Mouse (Mus musculus): Measurements from ENCODE around the gene Gm10563.
"Not testable (repeated sequence)": the region's sequence is repeated elsewhere in the genome, so short reads cannot be mapped to it uniquely, and the experiment has no call there.

Gene Gm10563

DNA sequence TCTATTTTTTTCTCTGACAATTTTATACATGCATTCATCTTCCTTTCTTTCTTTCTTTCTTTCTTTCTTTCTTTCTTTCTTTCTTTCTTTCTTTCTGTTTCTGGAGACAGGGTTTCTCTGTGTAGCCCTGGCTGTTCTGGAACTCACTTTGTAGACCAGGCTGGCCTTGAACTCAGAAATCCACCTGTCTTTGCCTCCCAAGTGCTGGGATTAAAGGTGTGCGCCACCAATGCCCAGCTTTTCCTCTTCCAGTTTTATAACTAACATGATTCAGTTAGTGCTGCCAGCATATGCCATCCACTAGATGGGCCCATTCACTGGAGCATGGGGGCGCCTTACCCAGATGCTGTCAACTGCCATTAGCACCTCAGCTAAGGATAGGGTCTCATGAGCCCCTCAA lies at the start of gene Gm10563:
Gene Gm10563, minus strand, starts transcription at position 101 of the 400 bp plus-strand sequence.
- not testable (repeated sequence) for DNase-seq (ENCODE audit: low spot score)

DNA sequence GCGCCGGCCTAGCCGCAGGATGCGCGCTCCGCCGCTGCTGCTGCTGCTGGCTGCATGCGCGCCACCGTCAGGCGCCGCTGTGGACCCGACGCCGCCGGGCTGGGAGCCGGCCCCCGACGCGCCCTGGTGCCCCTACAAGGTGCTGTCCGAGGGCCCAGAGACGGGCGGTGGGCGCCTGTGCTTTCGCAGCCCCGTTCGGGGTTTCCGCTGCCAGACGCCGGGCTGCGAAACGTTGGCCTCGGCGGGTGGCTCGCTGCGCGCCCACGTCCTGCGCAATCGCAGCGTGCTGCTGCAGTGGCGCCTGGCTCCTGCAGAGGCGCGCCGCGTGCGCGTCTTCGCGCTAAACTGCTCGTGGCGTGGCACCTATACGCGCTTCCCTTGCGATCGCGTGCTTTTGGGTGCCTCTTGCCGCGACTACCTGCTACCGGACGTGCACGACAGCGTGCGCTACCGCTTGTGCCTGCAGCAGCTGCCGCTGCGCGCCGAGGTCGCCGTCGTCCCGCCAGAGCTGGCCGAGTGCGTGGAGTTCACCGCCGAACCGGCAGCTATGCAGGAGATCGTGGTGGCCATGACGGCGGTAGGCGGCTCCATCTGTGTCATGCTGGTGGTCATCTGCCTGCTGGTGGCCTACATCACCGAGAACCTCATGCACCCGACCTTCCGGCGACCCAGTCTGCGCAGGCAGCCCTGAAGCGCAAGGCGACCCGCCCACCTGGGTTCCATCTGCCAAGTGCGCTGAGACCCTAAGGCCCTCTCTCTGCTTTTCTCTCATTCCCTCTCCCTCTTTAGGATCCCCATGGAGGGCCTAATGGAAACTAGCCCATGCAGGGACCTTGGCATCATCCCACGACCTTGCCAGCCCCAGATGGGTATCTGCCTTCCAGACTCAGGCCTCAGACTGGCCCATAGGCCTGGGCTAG lies 49.5 kb upstream of the Gm10563 start:
- DNase-seq (ENCODE audit: low spot score): peak; percentile 38

DNA sequence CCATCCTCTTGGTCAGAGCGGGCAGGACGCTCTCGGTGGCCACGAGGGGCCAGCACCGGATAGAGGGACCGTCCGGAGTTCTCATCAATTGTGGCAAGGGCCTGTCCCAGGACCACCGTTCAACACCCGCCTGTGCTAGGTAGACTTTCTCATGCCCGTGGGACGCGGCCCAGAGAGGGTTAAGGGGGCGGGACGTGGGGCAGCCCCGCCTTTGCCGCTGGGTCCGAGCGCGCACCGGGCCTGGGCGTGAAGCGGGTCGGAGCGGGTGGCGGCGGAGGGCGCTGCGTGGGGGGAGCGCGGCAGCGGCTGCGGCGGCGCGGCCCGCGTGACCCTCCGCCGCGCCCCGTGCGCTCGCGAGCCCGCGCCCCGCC lies 48.9 kb upstream of the Gm10563 start, which contains the start of gene Fndc10:
Gene Fndc10, plus strand, starts transcription at position 232 of the 371 bp plus-strand sequence.
- peak; percentile 32 for DNase-seq (ENCODE audit: low spot score)

DNA sequence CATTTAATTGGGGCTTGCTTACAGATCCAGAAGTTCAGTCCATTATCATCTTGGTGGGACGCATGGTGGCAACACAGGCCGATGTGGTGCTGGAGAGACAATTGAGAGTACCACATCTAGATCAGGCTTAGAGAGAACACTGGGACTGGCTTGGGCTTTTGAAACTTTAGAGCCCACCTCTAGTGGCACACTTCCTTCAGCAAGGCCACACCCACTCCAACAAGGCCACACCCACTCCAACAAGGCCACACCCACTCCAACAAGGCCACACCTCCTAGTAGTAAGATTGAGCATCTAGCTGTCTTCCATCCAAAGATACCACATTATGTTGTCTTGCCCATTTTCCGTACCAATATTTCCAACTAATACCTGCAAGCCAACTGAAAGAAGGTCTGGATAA lies 47.2 kb upstream of the Gm10563 start:
- no peak for DNase-seq (ENCODE audit: low spot score)

DNA sequence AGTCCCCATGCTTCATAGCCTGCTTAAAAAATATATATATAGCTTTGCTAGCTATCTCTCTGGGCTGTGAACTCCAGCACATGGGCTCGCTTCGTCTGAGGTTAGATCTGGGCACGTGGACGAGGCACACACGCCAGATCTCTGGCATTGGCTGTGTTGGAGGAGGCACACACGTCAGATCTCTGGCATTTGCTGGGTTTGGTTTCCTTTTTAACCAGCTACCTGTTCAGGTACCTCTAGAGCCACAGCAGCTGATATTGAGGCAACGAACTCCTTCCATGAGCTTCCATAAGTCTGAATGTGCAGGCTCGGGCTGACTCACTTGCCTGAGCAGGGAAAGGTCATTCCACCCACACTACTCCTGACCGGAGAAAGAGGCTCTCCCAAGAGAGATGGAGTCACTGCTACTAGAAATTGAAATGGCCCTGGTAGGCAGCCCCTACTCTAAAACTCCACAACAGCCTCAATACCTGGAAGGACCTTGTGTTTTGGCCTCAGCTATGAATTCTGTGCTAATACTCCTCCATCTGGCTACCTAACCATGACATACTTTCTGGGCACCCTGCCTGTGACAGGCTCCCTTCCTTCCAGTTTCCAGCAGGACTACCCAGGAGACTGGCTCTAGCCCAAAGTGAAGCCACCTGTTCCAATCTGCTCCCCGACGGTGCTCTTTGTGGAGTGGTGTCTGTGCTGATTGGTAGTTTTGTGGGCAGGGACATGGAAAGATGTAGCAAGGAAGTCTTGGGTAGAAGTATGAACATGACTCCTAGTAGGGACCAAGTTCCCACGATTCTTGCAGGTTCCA lies 45.6 kb upstream of the Gm10563 start:
- DNase-seq (ENCODE audit: low spot score): no peak

DNA sequence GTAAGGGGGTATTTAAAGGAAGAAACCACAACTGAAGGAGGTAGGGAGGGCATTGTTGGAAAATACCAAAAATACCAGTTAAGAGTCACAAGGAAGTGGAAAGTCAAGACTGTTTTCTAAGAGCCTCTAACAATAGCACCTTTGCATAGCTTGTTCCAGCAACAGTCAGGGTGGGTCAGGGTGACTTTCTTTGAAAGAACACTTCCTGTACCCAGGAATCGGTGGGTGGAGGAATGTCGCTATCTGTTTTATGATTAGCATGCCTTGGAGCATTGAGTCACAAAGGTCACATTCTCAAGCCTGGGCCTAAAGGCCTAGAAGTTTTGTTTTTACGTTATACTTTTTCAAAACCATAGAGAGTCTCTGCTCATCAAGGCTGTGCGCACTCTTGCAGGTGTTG lies 42.6 kb upstream of the Gm10563 start:
- DNase-seq (ENCODE audit: low spot score): not testable (repeated sequence)

DNA sequence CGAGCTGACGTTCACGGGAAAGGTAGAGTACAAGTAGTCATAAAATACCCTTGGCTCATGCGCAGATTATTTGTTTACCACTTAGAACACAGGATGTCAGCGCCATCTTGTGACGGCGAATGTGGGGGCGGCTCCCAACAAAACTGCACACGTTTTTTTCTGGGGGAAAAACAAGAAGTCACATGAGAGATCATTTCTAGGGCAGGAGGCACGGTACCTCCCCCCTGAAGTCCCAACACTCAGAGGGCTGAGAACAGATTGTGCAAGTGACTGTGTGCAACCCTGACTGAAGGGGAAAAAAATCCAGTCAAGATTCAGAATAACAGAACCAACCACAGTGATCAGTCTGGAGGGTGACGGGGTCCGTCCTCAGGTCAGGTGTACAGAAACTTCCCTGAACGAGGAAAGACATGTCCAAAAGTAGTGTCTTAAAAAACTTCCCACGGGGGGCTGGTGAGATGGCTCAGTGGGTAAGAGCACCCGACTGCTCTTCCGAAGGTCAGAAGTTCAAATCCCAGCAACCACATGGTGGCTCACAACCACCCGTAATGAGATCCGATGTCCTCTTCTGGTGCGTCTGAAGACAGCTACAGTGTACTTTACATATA lies 38.6 kb upstream of the Gm10563 start:
- DNase-seq (ENCODE audit: low spot score): not testable (repeated sequence)

DNA sequence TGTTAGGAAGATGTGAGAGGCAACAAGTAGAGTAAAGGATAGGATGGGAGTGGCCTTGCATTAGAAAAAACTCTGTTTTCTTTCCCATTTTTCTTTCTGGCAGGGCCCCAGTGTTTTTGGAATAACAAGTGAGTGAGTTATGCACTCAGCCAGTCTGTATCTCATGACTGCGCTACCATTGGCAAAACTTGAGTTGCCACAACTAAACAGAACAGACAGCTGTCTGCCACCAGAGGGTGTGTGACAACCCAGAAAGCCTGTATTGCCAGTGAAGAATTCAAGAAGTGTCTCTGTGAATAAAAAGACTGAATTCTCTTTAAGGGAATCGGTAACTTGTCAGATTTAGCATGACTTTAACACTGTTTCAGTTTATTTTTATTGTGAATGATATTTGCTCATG lies 30.8 kb upstream of the Gm10563 start:
- peak; percentile 32 for DNase-seq (ENCODE audit: low spot score)

DNA sequence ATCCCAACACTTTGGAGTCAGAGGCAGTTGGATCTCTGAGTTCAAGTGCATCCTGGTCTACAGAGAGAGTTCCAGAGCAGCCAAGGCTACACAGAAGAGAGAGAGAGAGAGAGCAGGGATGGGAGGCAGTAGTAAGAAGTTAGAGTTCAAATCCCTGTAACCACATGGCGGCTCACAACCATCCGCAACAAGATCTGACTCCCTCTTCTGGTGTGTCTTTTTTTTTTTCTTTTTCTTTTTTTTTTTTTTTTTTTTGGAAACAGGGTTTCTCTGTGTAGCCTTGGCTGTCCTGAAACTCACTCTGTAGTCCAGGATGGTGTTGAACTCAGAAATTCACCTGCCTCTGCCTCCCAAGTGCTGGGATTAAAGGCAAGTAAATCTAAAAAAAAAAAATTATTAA lies 26.9 kb upstream of the Gm10563 start:
- no peak for DNase-seq (ENCODE audit: low spot score)

DNA sequence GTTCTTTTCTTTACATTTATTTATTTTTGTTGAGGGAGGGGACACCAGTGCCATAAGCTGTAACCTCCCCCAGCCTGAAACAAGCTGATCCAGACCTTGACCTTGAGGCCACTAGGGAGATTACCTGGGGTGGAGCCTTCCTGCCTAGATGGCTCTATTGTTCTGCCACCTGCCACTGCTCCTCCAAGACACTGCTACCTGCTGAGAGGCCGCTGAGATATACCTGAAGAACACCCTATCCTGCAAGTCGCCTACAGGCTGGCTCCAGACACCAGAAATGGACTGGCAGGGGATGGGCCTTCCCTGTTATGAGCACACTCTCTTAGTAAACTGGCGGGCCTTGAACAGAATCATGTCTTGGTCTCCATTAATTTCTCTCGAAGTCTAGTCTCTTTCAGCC lies 25.0 kb upstream of the Gm10563 start:
- DNase-seq (ENCODE audit: low spot score): not testable (repeated sequence)

DNA sequence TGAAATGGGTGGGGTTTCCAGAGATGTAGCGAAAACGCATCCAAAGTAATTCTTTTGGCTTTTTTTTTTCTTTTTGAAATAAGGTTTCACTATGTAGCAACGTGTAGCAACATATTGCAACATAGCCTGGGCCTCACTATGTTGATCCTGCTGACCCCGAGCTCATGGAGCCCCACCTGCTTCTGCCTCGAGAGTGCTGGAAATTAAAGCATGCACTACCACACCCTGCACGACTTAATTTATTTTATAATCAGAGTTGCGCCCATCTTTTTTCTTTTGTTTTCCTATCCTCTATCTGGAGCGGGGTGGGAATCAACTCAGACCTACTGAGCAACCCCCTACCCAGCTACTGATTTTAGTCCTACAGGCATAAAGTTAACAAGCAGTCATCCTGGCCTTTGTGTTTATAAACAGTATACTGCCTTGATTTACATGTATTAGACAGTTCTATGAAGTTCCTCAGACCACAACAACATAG lies 24.4 kb upstream of the Gm10563 start:
- no peak for DNase-seq (ENCODE audit: low spot score)

DNA sequence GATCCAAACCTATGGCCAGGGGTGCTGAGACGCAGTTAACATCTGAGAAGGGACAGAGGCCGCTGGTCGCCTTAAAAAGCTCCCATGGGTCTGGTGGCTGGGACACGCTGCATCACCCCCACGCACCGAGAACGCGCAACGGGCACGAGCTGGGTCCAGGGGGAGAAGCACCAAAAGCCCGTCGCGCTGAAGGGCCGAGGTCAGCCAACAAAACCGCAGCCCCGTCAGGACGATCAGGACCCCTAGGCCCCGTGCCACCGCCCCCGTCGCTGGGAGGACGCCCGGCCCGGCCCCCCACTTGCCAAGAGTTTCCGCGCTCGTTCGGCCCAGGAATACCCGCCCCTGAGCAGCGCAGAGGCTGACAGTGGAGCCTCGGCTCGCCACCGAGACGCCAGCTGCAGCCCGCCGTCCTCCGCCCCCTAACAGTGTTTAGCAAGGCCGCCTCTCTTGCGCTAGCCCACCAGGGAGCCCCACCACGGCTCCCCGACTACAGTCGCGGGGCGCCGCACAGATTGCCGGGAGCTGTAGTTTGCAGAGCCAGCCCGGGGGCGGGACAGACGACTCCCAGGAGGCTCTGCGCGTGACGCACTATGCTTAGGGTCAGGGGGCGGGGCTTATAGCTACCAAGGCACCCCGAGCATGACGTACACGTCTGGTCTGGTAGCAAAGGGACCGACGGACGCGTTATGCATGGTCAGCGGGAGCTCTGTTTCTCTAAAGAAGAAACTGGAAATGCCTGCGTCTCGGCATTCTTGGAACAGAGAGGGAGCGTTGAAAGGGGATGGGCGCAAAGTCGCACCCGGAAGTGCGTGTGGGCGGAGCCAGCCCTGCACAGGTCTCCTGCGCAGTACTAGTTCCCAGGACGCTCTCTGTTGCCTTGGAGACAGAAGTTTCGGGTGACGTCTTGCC lies 23.7 kb upstream of the Gm10563 start, which contains the start of gene Mib2:
Gene Mib2, minus strand, starts transcription at position 510 of the 909 bp plus-strand sequence.
- peak; percentile 97 for DNase-seq (ENCODE audit: low spot score)

DNA sequence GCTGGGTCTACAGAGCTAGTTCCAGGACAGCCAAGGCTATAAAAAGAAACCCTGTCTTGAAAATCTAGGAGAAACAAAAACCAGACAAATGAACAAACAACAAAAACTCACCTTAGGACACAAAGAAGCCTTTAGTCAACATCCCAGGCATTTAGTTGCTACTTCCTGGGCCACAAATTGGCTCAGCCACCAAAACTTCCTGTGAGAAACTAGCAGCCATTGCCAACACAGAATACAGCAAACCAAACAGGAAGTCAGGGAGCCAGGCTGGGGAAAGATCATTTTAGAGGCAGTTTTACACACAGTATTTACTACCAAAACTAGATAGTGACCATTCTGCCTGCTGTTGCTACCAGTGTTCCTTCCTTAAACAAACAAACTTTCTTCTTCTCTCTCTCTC lies 21.7 kb upstream of the Gm10563 start:
- no peak for DNase-seq (ENCODE audit: low spot score)

DNA sequence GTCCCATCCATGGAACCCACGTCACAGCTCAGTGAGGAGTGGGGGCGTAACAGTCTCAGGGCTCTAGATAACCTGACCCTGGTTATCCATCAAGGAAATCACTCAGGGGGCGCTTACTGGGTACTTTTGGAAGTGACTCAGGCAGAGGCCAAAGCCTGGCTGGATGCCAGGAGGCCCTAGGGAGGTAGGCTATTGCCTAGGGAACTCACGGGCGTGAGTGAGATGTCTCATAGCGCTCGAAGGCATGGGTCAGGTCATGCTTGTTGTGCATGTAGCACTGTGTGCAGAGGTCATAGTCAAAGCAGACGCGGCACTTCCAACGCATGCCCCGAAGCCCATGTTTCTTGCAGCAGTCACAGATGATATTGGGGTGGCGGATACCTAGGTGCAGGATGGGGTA lies 15.4 kb upstream of the Gm10563 start:
- no peak for DNase-seq (ENCODE audit: low spot score)

DNA sequence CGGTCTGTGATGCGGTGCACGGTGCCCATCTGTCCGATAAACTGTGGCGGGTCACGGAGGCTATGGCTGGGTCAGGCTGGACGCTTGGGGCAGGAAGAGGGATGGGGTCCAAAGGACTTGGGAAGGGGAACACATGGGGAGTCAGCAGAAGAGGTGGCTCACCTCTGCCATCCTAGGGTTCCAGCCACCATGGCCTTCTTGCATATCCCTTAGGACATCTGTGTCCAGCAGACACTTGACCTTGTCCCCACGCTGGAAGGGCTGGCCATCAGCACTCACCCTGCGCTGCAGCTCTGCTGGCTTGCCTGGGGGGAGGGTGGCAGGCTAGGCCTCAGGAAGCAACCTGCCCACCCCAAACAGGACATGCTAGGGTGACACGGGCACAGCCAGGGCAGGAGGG lies 13.8 kb upstream of the Gm10563 start:
- no peak for DNase-seq (ENCODE audit: low spot score)

DNA sequence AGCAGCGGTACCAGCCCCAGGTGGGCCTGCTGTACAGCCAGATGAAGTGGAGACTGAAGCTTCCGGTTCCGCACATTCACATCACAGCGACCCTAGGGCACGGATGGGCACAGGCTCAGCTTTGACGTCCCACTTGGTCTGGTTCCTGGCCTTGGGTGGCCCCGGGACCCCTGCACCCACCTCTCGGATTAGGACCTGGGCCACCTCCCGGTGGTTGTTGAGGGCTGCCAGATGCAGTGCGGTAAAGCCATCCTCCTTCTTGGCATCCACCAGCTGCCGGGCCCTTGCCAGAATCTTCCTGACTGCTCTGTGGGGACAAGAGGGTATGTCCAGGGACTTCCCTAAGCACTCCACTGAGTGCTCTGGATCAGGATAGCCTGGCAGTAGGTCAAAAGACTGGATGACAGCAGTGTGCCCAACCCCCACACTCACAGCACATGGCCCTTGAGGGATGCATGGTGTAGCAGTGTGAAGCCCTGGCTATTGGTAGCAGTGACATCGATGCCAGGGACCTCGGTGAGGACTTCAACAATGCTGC lies 11.1 kb upstream of the Gm10563 start:
- no peak for DNase-seq (ENCODE audit: low spot score)

DNA sequence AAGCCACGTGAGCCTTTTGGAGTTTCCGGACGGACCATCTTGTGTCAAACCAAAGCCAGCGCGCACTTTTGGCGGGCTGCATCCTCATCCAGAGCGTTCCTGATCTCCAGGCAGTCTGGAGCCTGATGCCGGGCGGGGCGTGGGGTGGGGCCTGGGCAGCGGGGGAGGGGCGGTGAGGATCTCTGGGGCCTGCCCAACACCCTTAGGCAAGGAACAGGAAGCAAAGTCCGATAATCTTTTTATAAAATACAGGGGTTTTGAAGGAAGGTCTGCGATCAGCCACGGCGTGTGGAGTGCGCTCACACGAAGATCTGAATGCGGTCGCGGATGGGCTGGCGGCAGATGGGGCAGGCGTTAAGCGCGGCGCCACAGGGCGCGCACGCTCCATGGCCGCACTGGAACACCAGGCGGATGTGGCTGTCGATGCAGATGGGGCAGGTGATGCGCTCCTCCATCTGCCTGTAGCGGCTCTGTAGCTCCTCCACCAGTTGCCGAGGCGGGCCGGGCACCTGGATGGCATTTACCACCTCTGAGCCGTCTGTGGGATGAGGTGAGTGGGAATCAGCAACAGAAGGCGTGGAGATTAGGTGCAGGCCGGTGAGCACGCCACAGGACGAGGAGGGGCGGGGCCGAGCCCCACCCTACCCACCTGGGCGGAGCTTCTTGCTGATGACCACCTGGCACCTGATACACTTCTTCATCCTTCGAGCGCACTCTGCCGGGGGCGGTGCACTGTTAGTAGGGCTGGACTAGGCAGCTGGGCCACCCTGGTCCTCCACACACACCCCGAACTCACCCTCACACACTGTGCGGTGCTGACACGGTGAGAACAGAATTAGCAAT lies 9.5 kb upstream of the Gm10563 start:
- peak; percentile 52 for DNase-seq (ENCODE audit: low spot score)

DNA sequence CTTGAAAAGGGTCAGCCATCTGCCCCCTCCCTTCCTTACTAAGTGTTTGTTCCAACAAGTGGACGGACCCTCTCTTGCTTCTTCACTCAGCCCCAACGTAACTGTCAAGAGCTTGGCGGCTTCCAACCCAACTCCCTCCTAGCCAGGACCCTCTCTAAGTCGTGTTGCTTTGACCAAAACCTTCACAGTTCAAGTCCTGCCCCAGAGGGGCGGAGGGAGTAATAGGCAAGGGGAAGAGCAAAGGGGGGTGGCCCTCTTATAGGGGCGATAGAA lies 8.9 kb upstream of the Gm10563 start:
- no peak for DNase-seq (ENCODE audit: low spot score)

DNA sequence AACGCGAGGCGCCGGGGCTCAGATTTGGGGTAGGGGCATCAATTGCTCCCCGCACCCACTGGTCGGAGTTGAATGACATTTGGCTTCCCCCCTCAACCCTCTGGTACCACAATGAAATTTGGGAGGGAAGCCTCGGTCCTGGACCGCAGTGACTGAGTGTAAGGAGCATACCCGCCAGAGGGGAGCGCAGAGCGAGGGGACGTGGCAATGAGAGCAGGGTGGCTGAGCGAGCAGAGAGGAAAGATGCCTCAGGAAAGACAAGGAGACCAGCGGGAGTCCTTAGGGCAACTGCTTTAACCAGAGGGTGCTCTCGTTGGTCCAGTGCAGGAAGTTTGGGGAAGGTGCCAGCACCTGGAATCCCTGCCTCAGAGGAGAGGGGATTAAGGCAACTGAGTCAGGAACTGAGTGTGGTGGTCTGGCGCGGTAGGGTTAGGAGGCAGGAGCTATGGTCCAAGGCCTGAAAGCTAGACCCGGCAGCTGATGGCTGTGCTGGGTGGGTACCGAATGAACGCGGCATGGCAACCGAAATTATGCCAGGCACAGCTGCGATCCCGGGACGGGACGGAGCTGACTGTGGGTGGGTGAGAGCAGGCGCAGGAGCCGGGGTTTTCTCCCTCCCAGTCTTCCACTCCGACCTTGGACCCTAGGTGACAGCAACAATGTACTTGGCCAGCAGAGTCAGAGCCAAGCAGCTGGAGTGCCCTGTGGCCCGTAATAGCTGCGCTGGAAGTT lies 8.4 kb upstream of the Gm10563 start:
- no peak for DNase-seq (ENCODE audit: low spot score)

DNA sequence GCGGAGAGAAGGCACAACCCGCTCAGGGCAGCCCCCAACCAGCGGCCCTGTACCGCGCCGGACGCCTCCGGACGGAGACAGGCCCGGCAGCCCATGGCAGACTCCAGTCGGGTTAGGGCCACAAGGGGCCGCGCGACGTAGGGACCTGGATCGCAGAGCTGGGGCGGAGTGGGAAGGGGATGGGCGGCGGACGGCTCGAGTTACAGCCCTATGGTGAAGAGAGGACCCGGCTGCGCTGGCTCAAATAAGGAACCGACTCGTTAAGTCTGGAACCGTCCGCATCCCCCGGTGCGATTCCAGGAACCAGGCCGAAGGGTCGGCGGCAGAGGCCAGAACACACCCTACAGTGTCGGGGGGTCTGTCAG lies 7.9 kb upstream of the Gm10563 start, which contains the start of gene Mmp23:
Gene Mmp23, minus strand, starts transcription at position 299 of the 365 bp plus-strand sequence.
- peak; percentile 21 for DNase-seq (ENCODE audit: low spot score)
